ENCODE assay signal across 9 mouse cellular contexts in genomic region chr19:6452030-6452494, GRCm38 (mm10). TPM values are rescaled to one million over a fixed set of nuclear protein-coding genes. Genes with fewer than 3 reads are reported as not detected.
DNase-seq lines count a peak whose midpoint lies in the region; ATAC-seq and TF ChIP-seq lines count a peak whose summit lies in the region.
"Had no signal": no experiment of that assay in that cellular context is flagged by ENCODE, and none has a peak within 500 bp of the region (broad histone marks: within the 10 kb centered on the region; RNA-seq: fewer than 3 reads in every experiment).

No protein-coding gene starts in this region.

- in situ Hi-C loops in ES-E14 (cut with MboI; ENCODE audit: low sequenced_read_pairs in 2 of 2, unreplicated experiment in 2 of 2), result no loop called here

- peak; percentile 78 for ATAC-seq in frontal cortex, adult (ENCODE audit: low TSS enrichment)
- peak; percentile 64 for ATAC-seq in hindbrain, embryonic 11.5 days (ENCODE audit: low FRiP score)
- ATAC-seq in lung, embryonic 15.5 days (ENCODE audit: borderline replicate concordance, extremely low read depth, low FRiP score, low TSS enrichment), result peak; percentile 81

- H3K9ac ChIP-seq in ES-E14 (ENCODE audit: insufficient read depth, low read depth, low read length, poor library complexity, severe bottlenecking), result no peak overlapping the region
- H3K9ac ChIP-seq in hindbrain, embryonic 11.5 days (ENCODE audit: low read depth, low read length), result no peak overlapping the region
- no peak overlapping the region for H3K9ac ChIP-seq in lung, embryonic 15.5 days

- WGBS in hindbrain, embryonic 11.5 days, result 32% methylated on average over 6 of the region's 6 CpGs
- WGBS in lung, embryonic 15.5 days, result 17% methylated on average over 6 of the region's 6 CpGs

- H3K4me1 ChIP-seq in ES-E14 (ENCODE audit: control insufficient read depth in 2 of 2, insufficient read depth in 2 of 2, low read length in 2 of 2, poor library complexity in 1 of 2), result peaks cover 2 to 18% of the 10 kb centered on the region in 2 experiments; a peak in 2 of 4 replicates
- peaks cover 2% of the 10 kb centered on the region for H3K4me1 ChIP-seq in hindbrain, embryonic 11.5 days (replicated peaks; ENCODE audit: control insufficient read depth, insufficient read depth, low read length)
- H3K4me1 ChIP-seq in lung, embryonic 15.5 days, result peaks cover 10% of the 10 kb centered on the region

- peak; percentile 80 for DNase-seq in ES-E14 (ENCODE audit: low read depth, low spot score)
- peak; percentile 83 for DNase-seq in cerebellum, adult 11-12 months
- DNase-seq in hindbrain, embryonic 11.5 days (ENCODE audit: low spot score), result peak; percentile 85
- DNase-seq in layer of hippocampus, adult 9-10 months (ENCODE audit: low spot score), result peak; percentile 71
- peak; percentile 40 for DNase-seq in ovary, postnatal 10 days (ENCODE audit: low spot score)
- DNase-seq in thymus, postnatal 10 days (ENCODE audit: low spot score in 2 of 2), result peak; percentile 32 to 69

- H3K27ac ChIP-seq in ES-E14 (ENCODE audit: insufficient read depth, low read depth, low read length, poor library complexity, severe bottlenecking), result no peak overlapping the region
- H3K27ac ChIP-seq in hindbrain, embryonic 11.5 days (ENCODE audit: low read depth, low read length), result peak overlapping the region; percentile 70; the same call in 1 of the 2 replicates
- peak overlapping the region; percentile 58 for H3K27ac ChIP-seq in lung, embryonic 15.5 days
- H3K27ac ChIP-seq: macrophage had no signal

- H3K36me3 ChIP-seq in ES-E14 (ENCODE audit: control insufficient read depth, insufficient read depth, low read length, poor library complexity, severe bottlenecking), result no peaks in the 10 kb centered on the region
- no peaks in the 10 kb centered on the region for H3K36me3 ChIP-seq in hindbrain, embryonic 11.5 days (ENCODE audit: control insufficient read depth, insufficient read depth, low read length)
- H3K36me3 ChIP-seq in lung, embryonic 15.5 days, result no peaks in the 10 kb centered on the region

- peaks cover 2% of the 10 kb centered on the region; the same call in 1 of the 2 replicates for H3K27me3 ChIP-seq in hindbrain, embryonic 11.5 days (ENCODE audit: control insufficient read depth, insufficient read depth, low read length)
- H3K27me3 ChIP-seq in lung, embryonic 15.5 days, result 0 out of 2 replicates have a peak, but pooled peaks cover 3% of the 10 kb centered on the region

- H3K9me3 ChIP-seq in ES-E14 (ENCODE audit: control insufficient read depth, insufficient read depth, low read depth, low read length), result no peaks in the 10 kb centered on the region
- H3K9me3 ChIP-seq in hindbrain, embryonic 11.5 days (ENCODE audit: control insufficient read depth, low read length), result no peaks in the 10 kb centered on the region
- no peaks in the 10 kb centered on the region for H3K9me3 ChIP-seq in lung, embryonic 15.5 days

- H3K4me3 ChIP-seq in ES-E14 (ENCODE audit: insufficient read depth in 1 of 2, low read depth in 1 of 2, low read length in 2 of 2, poor library complexity in 1 of 2, severe bottlenecking in 1 of 2), result no peak overlapping the region
- H3K4me3 ChIP-seq in hindbrain, embryonic 11.5 days (ENCODE audit: low read depth, low read length), result no peak overlapping the region
- no peak overlapping the region for H3K4me3 ChIP-seq in lung, embryonic 15.5 days

- no peak overlapping the region for H3K4me2 ChIP-seq in hindbrain, embryonic 11.5 days (replicated peaks; ENCODE audit: low read depth, low read length)
- H3K4me2 ChIP-seq in lung, embryonic 15.5 days, result no peak overlapping the region

TF ChIP-seq in ES-E14, 5 proteins besides CTCF, POLR2A, EP300 and RAD21:
- TF ChIP-seq ZC3H11A (IDR thresholded peaks at IDR 0.05; ENCODE audit: borderline replicate concordance, low read depth, low read length) (no peak), ZNF384 (IDR thresholded peaks at IDR 0.05; ENCODE audit: low read depth, low read length) (no peak), MAFK (IDR thresholded peaks at IDR 0.05; ENCODE audit: insufficient read depth, low read depth, low read length) (no peak), CHD2 (IDR thresholded peaks at IDR 0.05; ENCODE audit: low read depth, low read length) (no peak), HCFC1 (IDR thresholded peaks at IDR 0.05; ENCODE audit: borderline replicate concordance, insufficient read depth, low read length) (peak; percentile 98)

RNA-seq across cellular contexts. Expression of gene Nrxn2, which starts 33.5 kb away (rescaled TPM):
- total RNA-seq in ES-E14 (2012; rRNA removed), result 9.5 and 17.1 TPM in 2 replicates
- 13.6 and 14.3 TPM in 2 replicates for polyA plus RNA-seq in hindbrain, embryonic 11.5 days (2014; fragmentation: Nextera tagmentation; extraction: Ambion mirVana)
- 0.58 and 0.97 TPM in 2 replicates for polyA plus RNA-seq in lung, embryonic 15.5 days (2015; fragmentation: Nextera tagmentation; extraction: Ambion mirVana)
- polyA plus RNA-seq: macrophage had no signal

RNA-seq across cellular contexts. Expression of gene Rasgrp2, which starts 52.9 kb away (rescaled TPM):
- 81.7 and 139 TPM in 2 replicates for total RNA-seq in ES-E14 (2012; rRNA removed)
- 16.0 and 18.0 TPM in 2 replicates for polyA plus RNA-seq in hindbrain, embryonic 11.5 days (2014; fragmentation: Nextera tagmentation; extraction: Ambion mirVana)
- polyA plus RNA-seq in lung, embryonic 15.5 days (2015; fragmentation: Nextera tagmentation; extraction: Ambion mirVana), result 62.6 and 72.1 TPM in 2 replicates
